In genomic region chr13:23538249-23538648, GRCm38 (mm10) we compare ENCODE assay signal across 1 mouse cellular context.
TF ChIP-seq lines count a peak whose summit lies in the region.

No protein-coding gene starts in this region.

TF ChIP-seq in ES-E14, 5 proteins besides CTCF, POLR2A, EP300 and RAD21:
- TF ChIP-seq CHD2 (IDR thresholded peaks at IDR 0.05; ENCODE audit: low read depth, low read length) (no peak), MAFK (IDR thresholded peaks at IDR 0.05; ENCODE audit: insufficient read depth, low read depth, low read length) (no peak), HCFC1 (IDR thresholded peaks at IDR 0.05; ENCODE audit: borderline replicate concordance, insufficient read depth, low read length) (no peak), ZC3H11A (IDR thresholded peaks at IDR 0.05; ENCODE audit: borderline replicate concordance, low read depth, low read length) (no peak), ZNF384 (IDR thresholded peaks at IDR 0.05; ENCODE audit: low read depth, low read length) (no peak)
